Mouse (Mus musculus): ENCODE measurements at regions not wholly inside any gene's neighbourhood (a gene's known extent, or its start where the extent isn't known, plus 50 kb on each side); places are given as distances from the start of the nearest gene placed in this dataset.
"Not testable (repeated sequence)": the region's sequence is repeated elsewhere in the genome, so short reads cannot be mapped to it uniquely, and the experiment has no call there.

- WGBS = 54% methylated on average over 2 of the region's 2 CpGs
- Histone ChIP-seq H3K36me3 (ENCODE audit: control insufficient read depth, insufficient read depth, low read length) (no peaks in the 10 kb centered on the region), H3K4me3 (ENCODE audit: control insufficient read depth, insufficient read depth, low read length) (no peak overlapping the region), H3K27ac (ENCODE audit: control insufficient read depth, insufficient read depth, low read length) (no peak overlapping the region), H3K4me1 (replicated peaks; ENCODE audit: control insufficient read depth, insufficient read depth, low read length) (no peaks in the 10 kb centered on the region), H3K27me3 (ENCODE audit: control insufficient read depth, insufficient read depth, low read length) (no peaks in the 10 kb centered on the region)
- no peak for TF ChIP-seq CTCF (IDR thresholded peaks at IDR 0.05; ENCODE audit: borderline replicate concordance, control insufficient read depth, extremely low read depth, insufficient read depth, low read length, poor library complexity)
- no peak for TF ChIP-seq POLR2A (IDR thresholded peaks at IDR 0.05; ENCODE audit: control insufficient read depth, extremely low read depth, insufficient read depth, low read length, poor library complexity)
- DNase-seq = no peak
Observed at GRCm38 (mm10) chr13:26404707-26405106, 365.3 kb downstream of the Hdgfl1 start.

- Histone ChIP-seq H3K4me3 (ENCODE audit: control insufficient read depth, insufficient read depth, low read length) (no peak overlapping the region), H3K27ac (ENCODE audit: control insufficient read depth, insufficient read depth, low read length) (no peak overlapping the region), H3K27me3 (ENCODE audit: control insufficient read depth, insufficient read depth, low read length) (no peaks in the 10 kb centered on the region), H3K4me1 (replicated peaks; ENCODE audit: control insufficient read depth, insufficient read depth, low read length) (no peaks in the 10 kb centered on the region), H3K36me3 (ENCODE audit: control insufficient read depth, insufficient read depth, low read length) (no peaks in the 10 kb centered on the region)
- 93% methylated on average over 7 of the region's 7 CpGs for WGBS
- no peak for TF ChIP-seq POLR2A (IDR thresholded peaks at IDR 0.05; ENCODE audit: control insufficient read depth, extremely low read depth, insufficient read depth, low read length, poor library complexity)
- TF ChIP-seq CTCF (IDR thresholded peaks at IDR 0.05; ENCODE audit: borderline replicate concordance, control insufficient read depth, extremely low read depth, insufficient read depth, low read length, poor library complexity) = no peak
- DNase-seq = no peak
Observed at GRCm38 (mm10) chr13:26387861-26388621, 381.9 kb downstream of the Hdgfl1 start.

GRCm38 (mm10) chr13:26382631-26383030 lies 387.3 kb downstream of the Hdgfl1 start:
- DNase-seq = no peak
- 60% methylated on average over 2 of the region's 2 CpGs for WGBS
- no peak overlapping the region for H3K4me3 ChIP-seq (ENCODE audit: control insufficient read depth, insufficient read depth, low read length)
- no peaks in the 10 kb centered on the region for H3K27me3 ChIP-seq (ENCODE audit: control insufficient read depth, insufficient read depth, low read length)
- no peaks in the 10 kb centered on the region for H3K36me3 ChIP-seq (ENCODE audit: control insufficient read depth, insufficient read depth, low read length)
- no peaks in the 10 kb centered on the region for H3K4me1 ChIP-seq (replicated peaks; ENCODE audit: control insufficient read depth, insufficient read depth, low read length)
- H3K27ac ChIP-seq (ENCODE audit: control insufficient read depth, insufficient read depth, low read length) = no peak overlapping the region
- TF ChIP-seq POLR2A (IDR thresholded peaks at IDR 0.05; ENCODE audit: control insufficient read depth, extremely low read depth, insufficient read depth, low read length, poor library complexity) (no peak), CTCF (IDR thresholded peaks at IDR 0.05; ENCODE audit: borderline replicate concordance, control insufficient read depth, extremely low read depth, insufficient read depth, low read length, poor library complexity) (no peak)

GRCm38 (mm10) chr13:26382154-26382553 lies 387.8 kb downstream of the Hdgfl1 start:
- 89% methylated on average over 2 of the region's 2 CpGs for WGBS
- no peak for TF ChIP-seq POLR2A (IDR thresholded peaks at IDR 0.05; ENCODE audit: control insufficient read depth, extremely low read depth, insufficient read depth, low read length, poor library complexity)
- TF ChIP-seq CTCF (IDR thresholded peaks at IDR 0.05; ENCODE audit: borderline replicate concordance, control insufficient read depth, extremely low read depth, insufficient read depth, low read length, poor library complexity) = no peak

GRCm38 (mm10) chr13:26375546-26375945 lies 394.4 kb downstream of the Hdgfl1 start:
- no peak overlapping the region for H3K27ac ChIP-seq (ENCODE audit: control insufficient read depth, insufficient read depth, low read length)
- H3K4me3 ChIP-seq (ENCODE audit: control insufficient read depth, insufficient read depth, low read length) = no peak overlapping the region
- TF ChIP-seq CTCF (IDR thresholded peaks at IDR 0.05; ENCODE audit: borderline replicate concordance, control insufficient read depth, extremely low read depth, insufficient read depth, low read length, poor library complexity) = no peak
- TF ChIP-seq POLR2A (IDR thresholded peaks at IDR 0.05; ENCODE audit: control insufficient read depth, extremely low read depth, insufficient read depth, low read length, poor library complexity) = no peak
- no peaks in the 10 kb centered on the region for H3K36me3 ChIP-seq (ENCODE audit: control insufficient read depth, insufficient read depth, low read length)
- H3K27me3 ChIP-seq (ENCODE audit: control insufficient read depth, insufficient read depth, low read length) = no peaks in the 10 kb centered on the region
- no peak for DNase-seq
- H3K4me1 ChIP-seq (replicated peaks; ENCODE audit: control insufficient read depth, insufficient read depth, low read length) = no peaks in the 10 kb centered on the region

More at GRCm38 (mm10) chr13:26382154-26382553, 387.8 kb downstream of the Hdgfl1 start:
- Histone ChIP-seq H3K4me3 (ENCODE audit: control insufficient read depth, insufficient read depth, low read length) (no peak overlapping the region), H3K36me3 (ENCODE audit: control insufficient read depth, insufficient read depth, low read length) (no peaks in the 10 kb centered on the region), H3K4me1 (replicated peaks; ENCODE audit: control insufficient read depth, insufficient read depth, low read length) (no peaks in the 10 kb centered on the region), H3K27me3 (ENCODE audit: control insufficient read depth, insufficient read depth, low read length) (no peaks in the 10 kb centered on the region), H3K27ac (ENCODE audit: control insufficient read depth, insufficient read depth, low read length) (no peak overlapping the region)
- no peak for DNase-seq

GRCm38 (mm10) chr13:26365911-26366310 lies 404.1 kb downstream of the Hdgfl1 start:
- not testable (repeated sequence) for H3K4me3 ChIP-seq (ENCODE audit: control insufficient read depth, insufficient read depth, low read length); H3K4me1 ChIP-seq (replicated peaks; ENCODE audit: control insufficient read depth, insufficient read depth, low read length); DNase-seq; H3K27ac ChIP-seq (ENCODE audit: control insufficient read depth, insufficient read depth, low read length); H3K36me3 ChIP-seq (ENCODE audit: control insufficient read depth, insufficient read depth, low read length); H3K27me3 ChIP-seq (ENCODE audit: control insufficient read depth, insufficient read depth, low read length)
- 95% methylated on average over 6 of the region's 6 CpGs for WGBS

GRCm38 (mm10) chr13:26356341-26356740 lies 413.6 kb downstream of the Hdgfl1 start:
- H3K36me3 ChIP-seq (ENCODE audit: control insufficient read depth, insufficient read depth, low read length) = no peaks in the 10 kb centered on the region
- no peak overlapping the region for H3K27ac ChIP-seq (ENCODE audit: control insufficient read depth, insufficient read depth, low read length)
- H3K27me3 ChIP-seq (ENCODE audit: control insufficient read depth, insufficient read depth, low read length) = no peaks in the 10 kb centered on the region
- 60% methylated on average over 3 of the region's 3 CpGs for WGBS
- TF ChIP-seq POLR2A (IDR thresholded peaks at IDR 0.05; ENCODE audit: control insufficient read depth, extremely low read depth, insufficient read depth, low read length, poor library complexity) (no peak), CTCF (IDR thresholded peaks at IDR 0.05; ENCODE audit: borderline replicate concordance, control insufficient read depth, extremely low read depth, insufficient read depth, low read length, poor library complexity) (no peak)
- no peak for DNase-seq
- H3K4me3 ChIP-seq (ENCODE audit: control insufficient read depth, insufficient read depth, low read length) = no peak overlapping the region
- no peaks in the 10 kb centered on the region for H3K4me1 ChIP-seq (replicated peaks; ENCODE audit: control insufficient read depth, insufficient read depth, low read length)
